Mouse (Mus musculus) midbrain, embryonic 14.5 days (tissue): ENCODE measurements around the gene Brd3. TPM values are rescaled to one million over a fixed set of nuclear protein-coding genes. Genes with fewer than 3 reads are reported as not detected.
A peak's percentile ranks its signal among the peaks of the same experiment; 100 is the strongest.
"Not testable (repeated sequence)": the region's sequence is repeated elsewhere in the genome, so short reads cannot be mapped to it uniquely, and the experiment has no call there.

Source experiments
- ATAC-seq: fragments of 200-750 bp; cut with Nextera tagmentation; 2 replicates; pipeline ENCODE4 v1.8.0; 2017; ENCODE audit warnings: moderate number of reproducible peaks, moderate library complexity; ENCODE audit not compliant: low FRiP score, low TSS enrichment
- DNase-seq: peaks from one replicate; pipeline ENCODE4 v3.0.0-alpha.2; 2015
- H3K27ac ChIP-seq: fragments of 300-500 bp; sonication (generic); replicated peaks from 2 replicates; pipeline ENCODE4 v1.5.1; 2014; ENCODE audit warnings: mild to moderate bottlenecking, low read depth, low read length, moderate library complexity
- H3K27me3 ChIP-seq: fragments of 300-500 bp; sonication (generic); 2 replicates; pipeline ENCODE4 v1.6.1; 2014; ENCODE audit warnings: low read length, control low read depth, mixed read lengths; ENCODE audit not compliant: control insufficient read depth, insufficient read depth
- H3K36me3 ChIP-seq: fragments of 300-500 bp; sonication (generic); 2 replicates; pipeline ENCODE4 v1.6.1; 2014; ENCODE audit warnings: low read length, control low read depth; ENCODE audit not compliant: control insufficient read depth, insufficient read depth
- H3K4me1 ChIP-seq: fragments of 300-500 bp; sonication (generic); 2 replicates; pipeline ENCODE4 v1.6.1; 2014; ENCODE audit warnings: mild to moderate bottlenecking, antibody characterized with exemption, low read length, control low read depth; ENCODE audit not compliant: control insufficient read depth, insufficient read depth
- H3K4me2 ChIP-seq: fragments of 300-500 bp; sonication (generic); 2 replicates; pipeline ENCODE4 v1.6.1; 2014; ENCODE audit warnings: mild to moderate bottlenecking, low read length, moderate library complexity
- H3K4me3 ChIP-seq: fragments of 300-500 bp; sonication (generic); replicated peaks from 2 replicates; pipeline ENCODE4 v1.5.1; 2014; ENCODE audit warnings: low read depth, low read length
- H3K9ac ChIP-seq: fragments of 300-500 bp; sonication (generic); replicated peaks from 2 replicates; pipeline ENCODE4 v1.6.1; 2014; ENCODE audit warnings: mild to moderate bottlenecking, low read length, moderate library complexity
- H3K9me3 ChIP-seq: fragments of 300-500 bp; sonication (generic); 2 replicates; pipeline ENCODE4 v1.6.1; 2016; ENCODE audit warnings: low read length, control low read depth, mixed read lengths; ENCODE audit not compliant: control insufficient read depth
- WGBS: fragments of 180-500 bp; shearing (Covaris S2); extraction: QIAGEN DNeasy Blood & Tissue Kit; methylation state at CpG from one replicate; pipeline ENCODE4 v1.1.7; 2014; 5-methylcytosine and 5-hydroxymethylcytosine counted together
- polyA plus RNA-seq: library from polyadenylated mRNA; unstranded; fragments of >200 nt; fragmentation: Nextera tagmentation; extraction: Ambion mirVana; gene quantifications from 2 replicates; pipeline ENCODE4 v1.2.1, GENCODE M21; 2014

Gene Brd3
- polyA plus RNA-seq, 1 experiment from 2014 or later = 174 TPM

GRCm38 (mm10) chr2:27515341-27516166 lies 8.1 kb upstream of the Brd3 start:
- H3K9me3 ChIP-seq = no peaks in the 10 kb centered on the region
- H3K27ac ChIP-seq = peak overlapping the region; percentile 86
- DNase-seq (no peak), ATAC-seq (peak; percentile 9; the same call in 1 of the 2 replicates)
- H3K4me2 ChIP-seq = peak overlapping the region; percentile 98
- H3K36me3 ChIP-seq = peaks cover 17% of the 10 kb centered on the region
- H3K4me3 ChIP-seq = peak overlapping the region; percentile 93
- under 1% methylated on average over 40 of the region's 40 CpGs for WGBS
- H3K9ac ChIP-seq = peak overlapping the region; percentile 89
- H3K4me1 ChIP-seq = peaks cover 23% of the 10 kb centered on the region
- no peaks in the 10 kb centered on the region for H3K27me3 ChIP-seq

- Histone ChIP-seq H3K4me1 (peaks cover 23% of the 10 kb centered on the region), H3K4me2 (peak within 1 kb of the TSS; percentile 98), H3K27ac (peak within 1 kb of the TSS; percentile 86), H3K36me3 (peaks cover 9% of the 10 kb centered on the region), H3K9me3 (no peaks in the 10 kb centered on the region), H3K4me3 (peak within 1 kb of the TSS; percentile 93), H3K9ac (peak within 1 kb of the TSS; percentile 89), H3K27me3 (no peaks in the 10 kb centered on the region)
- peak; percentile 96 for DNase-seq
- ATAC-seq = peak; percentile 90
- 1% methylated on average over 56 of the region's 57 CpGs for WGBS
Observed at GRCm38 (mm10) chr2:27514639-27515328, 7.3 kb upstream of the Brd3 start, which contains the start of gene Wdr5. Wdr5 (plus strand) TSS chr2:27515157.

- 67% methylated on average over 5 of the region's 5 CpGs for WGBS
- H3K36me3 ChIP-seq = no peaks in the 10 kb centered on the region
- H3K27me3 ChIP-seq = no peaks in the 10 kb centered on the region
- H3K9me3 ChIP-seq = no peaks in the 10 kb centered on the region
- H3K4me3 ChIP-seq = peak overlapping the region; percentile 93
- peak overlapping the region; percentile 86; the same call in 1 of the 2 replicates for H3K27ac ChIP-seq
- H3K4me2 ChIP-seq = peak overlapping the region; percentile 98
- H3K9ac ChIP-seq = peak overlapping the region; percentile 89
- peaks cover 23% of the 10 kb centered on the region for H3K4me1 ChIP-seq
- DNase-seq (peak; percentile 9), ATAC-seq (no peak)
Observed at GRCm38 (mm10) chr2:27513861-27514260, 6.4 kb upstream of the Brd3 start.

- Histone ChIP-seq H3K27ac (no peak overlapping the region), H3K4me2 (no peak overlapping the region), H3K4me1 (peaks cover 23% of the 10 kb centered on the region), H3K36me3 (no peaks in the 10 kb centered on the region), H3K4me3 (no peak overlapping the region), H3K9ac (no peak overlapping the region), H3K27me3 (no peaks in the 10 kb centered on the region), H3K9me3 (no peaks in the 10 kb centered on the region)
- no peak for DNase-seq
- ATAC-seq = no peak
- WGBS = 94% methylated on average over 3 of the region's 3 CpGs
Observed at GRCm38 (mm10) chr2:27512909-27513308, 5.4 kb upstream of the Brd3 start.

- Histone ChIP-seq H3K9ac (no peak overlapping the region), H3K4me1 (peaks cover 9% of the 10 kb centered on the region), H3K9me3 (no peaks in the 10 kb centered on the region), H3K27me3 (no peaks in the 10 kb centered on the region), H3K27ac (no peak overlapping the region), H3K36me3 (no peaks in the 10 kb centered on the region), H3K4me3 (no peak overlapping the region), H3K4me2 (no peak overlapping the region)
- DNase-seq = no peak
- whole genome bisulfite sequencing = 93% methylated on average over 7 of the region's 7 CpGs
- no peak for ATAC-seq
Observed at GRCm38 (mm10) chr2:27510706-27511105, 3.2 kb upstream of the Brd3 start.

GRCm38 (mm10) chr2:27506658-27507057 lies 804 bp downstream of the Brd3 start:
- not testable (repeated sequence) for H3K27me3 ChIP-seq, DNase-seq, H3K9me3 ChIP-seq, H3K9ac ChIP-seq, H3K4me1 ChIP-seq, H3K36me3 ChIP-seq, H3K4me3 ChIP-seq, H3K27ac ChIP-seq, ATAC-seq, H3K4me2 ChIP-seq
- 71% methylated on average over 4 of the region's 4 CpGs for WGBS

- WGBS = 15% methylated on average over 6 of the region's 6 CpGs
- Histone ChIP-seq H3K9ac (no peak overlapping the region), H3K9me3 (no peaks in the 10 kb centered on the region), H3K4me2 (no peak overlapping the region), H3K4me3 (no peak overlapping the region), H3K4me1 (no peaks in the 10 kb centered on the region), H3K27me3 (no peaks in the 10 kb centered on the region), H3K36me3 (no peaks in the 10 kb centered on the region), H3K27ac (no peak overlapping the region)
- DNase-seq = no peak
- ATAC-seq = no peak
Observed at GRCm38 (mm10) chr2:27505539-27505938, 1.9 kb downstream of the Brd3 start.

- Histone ChIP-seq H3K27me3 (no peaks in the 10 kb centered on the region), H3K27ac (no peak overlapping the region), H3K9me3 (no peaks in the 10 kb centered on the region), H3K4me1 (no peaks in the 10 kb centered on the region), H3K9ac (no peak overlapping the region), H3K4me3 (no peak overlapping the region), H3K4me2 (no peak overlapping the region), H3K36me3 (no peaks in the 10 kb centered on the region)
- 71% methylated on average over 7 of the region's 7 CpGs for WGBS
- ATAC-seq = no peak
- no peak for DNase-seq
Observed at GRCm38 (mm10) chr2:27504113-27504885, 3.2 kb downstream of the Brd3 start.
